Mouse (Mus musculus): ENCODE measurements around the gene Gm10670.
"Not testable (repeated sequence)": the region's sequence is repeated elsewhere in the genome, so short reads cannot be mapped to it uniquely, and the experiment has no call there.

Gene Gm10670

GRCm38 (mm10) chr7:20474825-20475224 lies at the start of gene Gm10670:
Gm10670 (minus strand) TSS chr7:20474925.
- in situ Hi-C loops (cut with MboI; ENCODE audit: unreplicated experiment in 2 of 2): not testable (repeated sequence)

GRCm38 (mm10) chr7:20510434-20510833 lies 35.7 kb upstream of the Gm10670 start, which contains the start of gene Vmn1r103:
Vmn1r103 (minus strand) TSS chr7:20510534.
- in situ Hi-C loops (cut with MboI; ENCODE audit: unreplicated experiment in 2 of 2): not testable (repeated sequence)

GRCm38 (mm10) chr7:20442493-20442892 lies 32.2 kb downstream of the Gm10670 start, which contains the start of gene Vmn1r101:
Vmn1r101 (minus strand) TSS chr7:20442593.
- in situ Hi-C loops (cut with MboI; ENCODE audit: unreplicated experiment in 2 of 2): not testable (repeated sequence)
